Mouse (Mus musculus) layer of hippocampus, adult 11-12 months (tissue): ENCODE data around the gene Nos2.
"Not testable (repeated sequence)": the region's sequence is repeated elsewhere in the genome, so short reads cannot be mapped to it uniquely, and the experiment has no call there.

Experiments used
- DNase-seq: peaks from one replicate; pipeline ENCODE4 v3.0.0; 2022; ENCODE audit warnings: low spot score

The Nos2 gene

DNA sequence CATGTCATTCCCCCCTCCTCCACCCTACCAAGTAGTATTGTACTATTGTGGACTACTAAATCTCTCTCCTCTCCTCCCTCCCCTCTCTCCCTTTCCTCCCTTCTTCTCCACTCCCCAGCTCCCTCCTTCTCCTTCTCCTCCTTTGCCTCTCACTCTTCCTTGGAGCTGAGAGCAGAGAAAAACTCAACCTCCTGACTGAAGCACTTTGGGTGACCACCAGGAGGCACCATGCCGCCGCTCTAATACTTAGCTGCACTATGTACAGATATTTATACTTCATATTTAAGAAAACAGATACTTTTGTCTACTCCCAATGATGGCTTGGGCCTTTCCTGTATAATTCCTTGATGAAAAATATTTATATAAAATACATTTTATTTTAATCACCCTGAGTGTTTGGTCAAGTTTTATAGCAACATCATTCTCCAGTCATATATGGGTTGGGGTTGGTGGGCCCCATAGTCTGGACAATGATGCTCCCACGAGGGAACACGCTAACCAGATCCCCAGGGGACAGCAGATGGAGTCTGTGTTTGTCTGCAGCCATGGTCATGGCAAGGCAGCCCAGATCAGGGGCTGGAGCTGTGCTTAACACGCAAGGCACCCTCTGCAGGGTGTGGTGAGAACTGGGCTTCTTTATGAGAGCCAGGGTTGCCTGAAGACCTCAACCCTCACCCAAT is 39.4 kb downstream of the Nos2 start:
- DNase-seq = no peak

DNA sequence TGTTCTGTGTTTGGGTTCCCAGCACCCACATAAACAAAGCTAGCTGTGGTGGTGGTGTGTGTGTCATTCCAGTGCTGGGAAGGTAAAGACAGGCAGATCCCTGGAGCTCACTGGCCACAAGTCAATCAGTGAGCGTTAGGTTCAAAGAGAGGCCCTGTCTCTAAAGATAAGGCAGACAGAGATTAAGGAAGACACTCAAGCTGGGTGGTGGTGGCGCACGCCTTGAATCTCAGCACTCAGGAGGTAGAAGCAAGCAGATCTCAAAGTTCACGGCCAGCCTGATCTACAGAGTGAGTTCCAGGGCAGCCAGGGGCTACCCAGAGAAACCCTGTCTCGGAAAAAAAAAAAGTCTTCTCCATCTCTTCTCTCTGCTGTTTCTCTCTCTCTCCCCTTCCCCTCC is 40.6 kb downstream of the Nos2 start:
- no peak for DNase-seq

DNA sequence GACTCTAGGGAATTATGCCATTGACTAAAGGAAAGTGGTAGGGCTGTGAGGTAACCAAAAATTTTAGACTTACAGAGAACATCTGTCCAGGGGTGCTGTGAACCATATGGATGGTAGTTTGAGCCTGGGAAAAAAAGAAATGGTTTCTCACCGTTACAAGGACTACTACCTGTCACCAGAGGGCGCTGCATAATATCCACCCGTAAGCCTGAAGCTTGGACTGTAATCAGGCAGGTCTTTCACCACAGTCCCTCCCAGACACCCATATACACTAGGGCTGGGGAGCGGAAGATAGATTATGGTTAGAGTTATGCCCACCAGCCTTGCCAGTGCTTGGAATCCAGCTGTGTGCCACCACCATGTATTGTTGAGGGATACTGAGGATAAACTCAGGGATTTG is 46.8 kb downstream of the Nos2 start:
- DNase-seq = peak; percentile 45

DNA sequence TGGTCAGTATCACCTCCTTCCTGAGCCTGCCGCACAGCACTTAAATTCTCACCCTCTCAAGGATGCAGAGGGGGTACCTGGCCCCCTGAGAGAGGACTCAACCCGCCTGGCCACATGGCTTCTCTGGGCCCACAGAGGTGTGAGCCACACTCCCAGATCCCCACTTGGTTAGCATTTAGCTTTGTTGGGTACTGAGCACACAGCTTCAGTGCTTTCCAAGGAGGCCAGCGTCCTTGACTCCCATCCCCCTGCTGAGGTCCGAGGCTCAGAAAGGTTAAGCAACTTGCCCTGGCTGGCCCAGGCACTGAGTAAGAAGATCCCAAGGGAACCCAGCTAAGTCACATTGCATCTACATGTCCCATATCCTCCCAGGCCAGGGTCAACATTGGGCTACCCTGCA is 47.5 kb downstream of the Nos2 start:
- DNase-seq = no peak

DNA sequence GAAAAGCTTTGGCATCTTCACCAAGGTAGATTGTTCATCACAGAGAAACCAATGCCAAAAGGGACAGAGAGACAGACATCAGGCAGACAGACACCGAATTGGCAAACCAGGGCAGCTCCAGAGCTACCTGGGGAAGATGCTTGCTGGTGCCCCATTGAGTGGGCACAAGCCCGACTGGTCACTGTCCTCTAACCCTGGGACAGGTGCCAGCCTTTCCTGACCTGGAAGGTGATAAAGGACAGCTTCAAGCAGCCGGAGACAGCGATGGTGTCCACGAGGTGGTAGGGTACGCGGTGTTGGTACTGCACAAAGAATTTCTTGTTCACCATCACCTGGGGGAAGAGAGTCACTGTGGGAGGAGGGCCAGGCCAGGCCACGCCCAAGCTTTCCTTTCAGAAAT is 50.5 kb downstream of the Nos2 start:
- no peak for DNase-seq

DNA sequence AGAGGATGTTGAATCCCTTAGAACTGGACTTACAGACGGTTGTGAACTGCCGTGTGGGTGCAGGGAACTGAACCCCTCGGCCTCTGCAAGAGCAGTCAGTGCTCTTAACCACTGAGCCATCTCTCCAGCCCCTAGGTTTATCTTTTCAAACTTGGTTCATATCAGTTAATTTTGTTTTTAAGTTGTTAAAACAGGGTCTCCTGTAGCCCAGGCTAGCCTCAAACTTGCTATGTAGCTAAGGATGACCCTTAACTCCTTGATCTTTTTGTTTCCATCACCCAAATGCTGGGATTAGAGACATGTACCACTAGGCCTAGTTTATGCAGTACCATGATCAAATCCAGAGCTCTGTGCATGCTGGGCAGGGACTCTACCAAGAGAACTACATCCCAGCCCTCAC is 51.2 kb downstream of the Nos2 start:
- no peak for DNase-seq

DNA sequence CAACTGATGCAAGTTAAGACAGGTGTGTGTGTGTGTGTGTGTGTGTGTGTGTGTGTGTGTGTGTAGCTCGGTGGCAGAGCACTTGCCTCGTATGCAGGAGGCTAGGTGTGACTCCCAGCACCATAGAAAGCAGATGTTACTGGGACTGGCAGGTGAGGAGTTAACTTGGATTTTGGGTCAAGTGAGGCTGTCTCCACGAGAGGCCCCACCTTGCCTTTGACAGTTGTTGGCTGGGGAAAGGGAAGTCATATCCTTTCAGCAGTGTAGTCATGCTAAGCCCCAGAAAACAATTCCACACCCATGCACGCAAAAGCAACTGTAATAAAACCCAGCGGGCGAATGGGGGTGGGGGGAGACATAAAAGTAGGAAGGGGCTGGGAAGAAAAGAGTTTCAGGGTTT is 51.7 kb downstream of the Nos2 start:
- DNase-seq = no peak

DNA sequence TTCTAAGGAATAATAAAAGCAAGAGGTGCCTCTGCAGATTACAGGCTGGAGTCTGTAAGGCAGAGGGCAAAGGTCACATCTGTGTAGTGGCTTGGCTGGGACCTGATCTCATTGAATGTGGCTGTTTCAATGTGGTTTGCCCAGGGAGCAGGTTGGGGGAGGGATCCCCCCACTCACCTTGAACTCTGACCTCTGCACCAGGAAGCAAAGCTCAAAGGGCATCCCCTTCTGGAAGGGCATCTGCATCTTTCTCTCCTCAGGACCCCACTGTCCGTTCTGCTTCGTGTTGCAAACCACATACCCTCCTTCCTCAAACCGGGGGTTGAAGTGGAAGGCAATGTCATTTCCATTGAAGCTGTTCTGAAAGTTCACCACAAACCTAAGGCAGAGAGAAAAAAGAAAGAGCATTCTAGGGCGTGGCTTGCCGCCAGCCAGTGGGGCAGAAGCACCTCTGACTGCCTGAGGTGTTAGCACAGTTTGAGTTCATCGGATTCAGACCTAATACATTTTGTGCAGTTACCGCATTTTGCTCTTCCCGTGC is 52.3 kb downstream of the Nos2 start:
- no peak for DNase-seq

DNA sequence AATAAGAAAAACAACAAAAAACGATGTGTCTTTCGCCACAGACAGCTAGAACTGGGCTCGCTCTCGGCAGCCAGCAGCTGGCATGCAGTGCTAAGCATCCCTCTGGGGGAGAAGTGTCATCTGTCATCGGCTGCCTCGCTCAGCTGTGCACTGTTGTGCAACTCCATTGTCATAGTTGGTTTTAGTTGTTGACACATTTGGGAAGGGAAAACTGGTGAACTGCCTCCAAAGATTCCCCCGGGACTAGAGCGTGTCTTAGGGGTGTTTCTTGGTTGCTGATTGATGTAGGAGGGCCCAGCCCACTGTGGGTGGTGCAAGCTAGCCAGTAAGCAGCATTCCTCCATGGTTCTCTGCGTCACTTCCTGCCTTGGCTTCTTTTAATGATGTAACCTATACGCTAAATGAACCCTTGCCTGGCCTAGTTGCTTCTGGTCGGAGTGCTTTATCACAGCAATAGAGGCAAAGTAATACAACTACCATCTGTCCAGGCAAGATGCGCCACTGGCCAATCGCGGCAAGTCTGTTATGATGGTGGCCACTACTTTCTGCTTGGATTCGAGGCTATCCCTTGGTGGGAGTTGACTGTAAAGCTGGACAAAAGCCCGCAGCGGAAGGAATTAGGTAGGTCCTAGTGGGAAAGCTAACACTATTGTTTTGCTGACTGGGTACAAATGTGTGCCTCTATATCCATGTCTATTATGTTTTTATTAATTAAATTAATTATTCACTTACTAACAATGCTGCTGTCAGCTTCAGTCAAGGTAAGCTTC is 53.0 kb downstream of the Nos2 start:
- peak; percentile 47 for DNase-seq

DNA sequence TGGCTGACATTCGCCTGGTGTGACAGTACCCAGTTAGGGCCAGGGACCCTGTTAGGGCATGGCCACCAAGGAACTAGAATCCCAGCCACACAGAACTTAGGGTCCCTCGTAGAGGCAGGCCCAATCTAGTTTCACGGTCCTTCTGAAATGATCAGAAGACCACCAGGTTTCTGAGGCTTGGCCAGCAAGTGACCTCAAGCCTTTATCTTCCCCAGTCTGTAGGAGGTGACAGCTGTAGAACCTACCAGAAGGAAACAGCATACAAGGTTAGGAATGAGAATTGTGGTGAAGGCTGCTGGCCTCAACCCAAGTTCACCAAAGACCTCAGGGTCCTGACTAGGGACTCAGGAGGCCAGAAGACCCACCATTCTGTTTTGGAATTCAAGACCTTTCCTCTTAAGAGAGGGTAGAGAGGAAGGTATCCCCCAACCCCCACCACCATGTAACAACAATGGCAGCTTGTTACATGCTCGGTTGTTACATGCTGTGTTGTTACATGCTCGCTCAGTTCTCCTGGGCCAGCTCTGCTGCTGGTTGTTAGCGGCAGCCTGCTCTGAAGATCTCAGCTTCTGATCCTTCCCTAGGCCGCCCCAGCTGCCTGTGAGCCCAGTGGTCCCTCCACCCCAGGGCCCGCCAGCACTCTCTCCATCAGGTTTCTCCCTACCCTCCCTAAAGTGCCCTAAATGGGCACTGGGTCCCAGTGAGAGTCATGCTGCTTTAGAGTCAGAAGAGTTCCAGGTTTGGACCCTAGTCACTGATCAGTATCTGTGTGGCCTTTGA is 56.3 kb downstream of the Nos2 start:
- no peak for DNase-seq

DNA sequence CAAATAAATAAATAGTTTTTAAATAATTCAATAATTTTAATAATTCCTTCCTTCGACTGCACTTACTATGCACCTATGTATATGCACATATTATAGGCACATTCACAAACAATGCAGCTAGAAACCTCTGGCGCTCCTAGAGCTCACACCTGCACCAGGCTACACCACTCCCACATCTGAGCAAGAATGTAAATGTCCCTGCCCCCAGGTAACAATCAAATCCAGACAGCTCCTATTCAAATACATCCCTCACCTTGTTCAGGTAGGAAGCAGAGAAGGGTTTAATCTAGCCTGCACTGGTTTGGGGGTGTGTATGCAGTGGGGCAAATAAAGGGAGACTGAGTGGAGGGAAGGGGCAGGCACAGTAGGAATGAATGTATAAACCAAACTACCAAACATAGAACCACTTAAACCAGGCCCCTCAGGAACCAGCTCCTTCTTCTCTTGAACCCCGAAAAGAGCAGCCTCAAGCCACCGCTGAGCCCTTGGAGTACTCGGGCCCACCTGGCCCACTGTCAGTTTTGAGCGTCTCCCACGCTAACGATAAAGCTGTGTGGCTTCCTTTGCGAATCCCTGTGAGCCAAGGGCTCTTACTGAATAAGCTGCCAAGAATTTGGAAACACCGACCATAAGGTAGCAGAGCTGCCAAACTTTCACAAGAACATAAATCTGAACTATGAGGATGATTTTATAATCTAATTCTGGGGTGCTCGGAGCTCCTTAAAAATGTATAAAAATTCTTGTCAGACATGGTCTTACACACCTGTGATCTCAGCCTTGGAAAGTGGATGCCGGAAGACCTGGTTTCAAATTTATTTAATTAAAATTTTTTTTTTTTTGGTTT is 57.8 kb downstream of the Nos2 start:
- no peak for DNase-seq

DNA sequence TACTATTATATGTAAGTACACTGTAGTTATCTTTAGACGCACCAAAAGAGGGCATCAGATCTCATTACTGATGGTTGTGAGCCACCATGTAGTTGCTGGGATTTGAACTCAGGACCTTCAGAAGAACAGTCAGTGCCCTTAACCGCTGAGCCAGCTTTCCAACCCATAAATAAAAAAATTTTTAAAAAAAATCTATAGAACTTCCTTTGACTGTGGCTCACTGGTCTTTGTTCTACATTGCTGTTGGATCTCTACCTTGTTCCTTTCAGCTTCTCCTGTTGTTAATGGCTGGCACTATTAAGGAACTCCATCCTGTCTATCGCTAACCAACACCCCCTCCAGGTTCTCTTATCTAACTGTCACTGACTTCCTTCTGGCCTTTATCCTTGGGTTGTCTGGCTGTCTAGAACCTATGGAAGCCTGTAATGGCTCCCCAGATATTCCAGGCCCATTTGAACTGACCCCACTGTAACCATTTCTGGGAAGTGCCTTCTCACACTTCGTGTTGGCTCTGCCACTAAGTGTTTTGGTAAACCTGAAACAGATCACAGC is 59.6 kb downstream of the Nos2 start:
- no peak for DNase-seq

DNA sequence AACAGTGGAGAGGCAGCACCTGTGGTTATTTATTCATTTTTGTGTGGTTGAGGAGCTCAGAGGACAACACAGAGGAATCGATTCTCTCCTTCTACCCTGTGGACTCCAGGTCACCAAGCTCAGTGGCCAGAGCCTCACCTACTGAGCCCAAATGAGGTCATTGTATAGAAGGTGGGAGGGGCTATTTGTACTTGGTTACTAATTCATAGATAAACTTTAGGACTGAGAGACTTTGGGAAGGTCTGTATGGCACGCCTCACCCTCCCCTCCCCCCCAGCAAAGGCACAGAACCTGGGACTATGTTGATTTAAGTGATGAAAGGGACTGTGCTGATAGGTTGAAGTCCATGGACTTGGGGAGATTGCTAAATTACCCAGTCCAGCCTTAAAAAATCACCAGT is 61.5 kb downstream of the Nos2 start:
- no peak for DNase-seq

DNA sequence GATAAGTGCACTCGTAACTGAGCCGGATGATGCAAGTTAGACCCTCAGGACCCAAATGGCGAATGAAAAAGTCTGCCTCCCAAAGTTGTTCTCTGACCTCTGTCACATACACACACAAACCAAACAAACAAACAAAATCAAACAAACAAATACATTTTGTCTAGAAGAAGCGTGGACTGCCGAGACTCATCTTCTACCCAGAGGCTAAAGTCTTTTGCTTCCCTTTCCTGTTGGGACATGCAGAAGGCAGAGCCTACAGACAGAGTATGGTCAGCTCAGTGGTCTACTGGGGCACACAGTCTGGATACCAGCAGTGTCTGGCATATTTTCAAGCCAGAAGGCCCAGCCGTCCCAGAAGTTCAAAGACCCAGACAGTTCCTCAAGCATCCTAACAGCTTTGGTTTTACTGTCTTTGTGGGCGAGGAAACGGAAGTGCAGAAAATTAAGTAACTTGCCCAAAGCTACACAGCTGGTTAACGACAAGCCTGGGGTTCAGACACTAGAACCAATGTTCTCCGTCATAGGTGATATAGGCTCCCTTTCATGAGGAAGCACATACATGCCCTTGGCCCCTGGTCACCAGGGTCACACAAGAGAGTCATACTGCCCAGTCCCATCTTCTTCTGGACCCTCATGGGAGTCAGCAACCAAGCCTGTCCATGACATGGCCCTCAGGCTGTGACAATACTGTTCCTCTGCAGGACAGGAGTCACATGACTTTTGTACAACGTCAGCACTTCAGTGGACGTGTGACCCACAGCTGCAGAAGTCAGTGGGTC is 62.1 kb downstream of the Nos2 start:
- DNase-seq = no peak

DNA sequence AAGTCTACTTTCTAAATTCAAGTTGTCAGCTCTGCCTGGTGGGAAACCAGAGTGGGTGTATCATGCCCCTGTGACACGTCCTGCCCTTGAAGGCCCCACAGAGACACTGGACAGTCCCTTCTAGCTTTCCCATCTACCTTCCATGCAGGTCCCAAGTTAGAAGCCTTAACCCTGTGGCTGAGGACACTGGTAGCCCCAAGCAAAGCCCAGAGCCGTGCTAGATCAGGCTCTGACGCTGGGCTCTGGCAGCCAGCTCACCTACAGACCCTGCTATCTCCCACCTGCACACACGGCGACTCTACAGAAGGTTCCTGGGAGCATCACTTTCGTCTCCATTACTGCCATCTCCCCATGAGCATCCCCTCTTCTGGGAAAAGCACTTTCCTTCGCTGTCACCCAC is 63.0 kb downstream of the Nos2 start:
- no peak for DNase-seq

DNA sequence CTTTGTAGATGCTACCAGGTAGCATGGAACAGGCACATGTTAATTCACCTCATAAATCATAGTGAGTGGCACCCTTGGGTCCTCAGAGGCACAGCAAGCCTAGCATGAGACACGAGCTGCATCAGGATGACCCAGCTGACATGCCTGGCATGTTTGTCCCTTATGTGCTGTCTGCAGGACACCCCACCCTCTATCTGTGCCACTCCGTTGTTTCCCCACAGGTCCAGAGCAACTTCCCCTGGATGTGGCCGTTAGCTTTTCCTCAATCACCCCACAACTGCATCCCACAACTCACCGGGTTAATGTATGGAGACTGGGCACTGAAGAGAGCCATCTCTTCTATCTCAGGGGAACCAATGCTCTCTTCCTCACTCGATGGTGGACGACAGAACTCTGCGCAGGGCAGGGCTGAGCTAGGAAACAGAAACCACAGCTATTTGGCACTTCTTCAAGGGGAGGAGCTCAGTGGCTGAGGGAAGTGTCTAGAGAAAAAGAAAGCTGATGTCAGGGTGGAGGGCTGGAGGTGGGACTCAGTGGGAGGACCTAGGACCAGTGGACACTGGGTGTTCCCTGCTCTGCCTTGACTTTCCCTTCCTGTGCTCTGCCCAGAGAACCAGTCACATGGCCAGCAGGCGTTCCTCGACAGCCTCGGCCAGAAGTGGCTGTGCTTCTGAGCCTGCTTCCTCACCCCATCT is 64.0 kb downstream of the Nos2 start, which contains the start of gene Lgals9:
Lgals9 (minus strand) TSS at position 464 of the 695 bp plus-strand sequence.
- peak; percentile 55 for DNase-seq

DNA sequence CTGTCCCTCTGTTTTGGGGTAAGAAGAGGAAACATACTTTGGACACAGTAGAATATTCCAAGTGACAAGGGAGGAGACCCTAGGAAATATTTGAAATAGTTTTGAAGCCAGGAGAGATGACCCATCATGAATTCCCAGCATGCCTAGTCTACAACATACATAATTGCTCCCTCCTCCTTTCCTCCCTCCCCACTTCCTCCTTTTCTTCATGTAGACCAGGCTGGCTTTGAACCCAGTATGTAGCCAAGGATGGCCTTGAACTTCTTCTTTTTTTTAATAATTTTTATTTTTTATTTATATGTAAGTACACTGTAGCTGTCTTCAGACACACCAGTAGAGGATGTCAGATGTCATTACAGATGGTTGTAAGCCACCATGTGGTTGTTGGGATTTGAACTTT is 64.9 kb downstream of the Nos2 start:
- no peak for DNase-seq

DNA sequence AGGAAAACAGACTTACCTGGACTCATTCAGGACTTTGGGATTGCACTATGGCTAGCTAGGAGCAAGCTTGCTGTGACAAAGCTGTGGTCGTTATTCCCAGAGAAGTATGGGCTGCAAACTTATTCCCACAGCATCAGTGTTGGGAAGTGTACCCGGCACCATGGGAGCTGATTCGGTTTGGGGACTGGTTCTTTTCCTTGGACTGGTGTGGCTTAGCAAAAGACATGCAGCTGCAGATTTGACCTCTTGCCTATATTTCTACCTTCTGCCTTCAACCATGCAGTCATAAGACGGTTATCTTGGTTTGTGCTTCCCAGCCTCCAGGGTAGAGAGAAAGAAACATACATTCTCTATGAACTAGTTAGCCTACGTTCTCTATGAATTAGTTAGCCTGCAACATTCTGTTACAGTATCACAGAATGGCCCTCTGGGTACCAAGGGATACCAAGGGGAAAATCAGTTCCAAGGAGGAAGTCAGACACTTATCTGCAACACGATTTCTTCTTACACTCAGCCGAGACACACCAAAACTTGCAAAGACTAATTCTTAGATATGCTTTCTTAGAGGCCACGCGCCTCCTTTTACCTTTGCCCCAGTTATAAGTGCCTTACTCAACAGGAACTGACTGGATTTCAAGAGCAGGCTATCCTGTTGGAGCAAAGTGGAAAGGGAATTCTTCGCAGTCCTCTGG is 65.9 kb downstream of the Nos2 start:
- no peak for DNase-seq

DNA sequence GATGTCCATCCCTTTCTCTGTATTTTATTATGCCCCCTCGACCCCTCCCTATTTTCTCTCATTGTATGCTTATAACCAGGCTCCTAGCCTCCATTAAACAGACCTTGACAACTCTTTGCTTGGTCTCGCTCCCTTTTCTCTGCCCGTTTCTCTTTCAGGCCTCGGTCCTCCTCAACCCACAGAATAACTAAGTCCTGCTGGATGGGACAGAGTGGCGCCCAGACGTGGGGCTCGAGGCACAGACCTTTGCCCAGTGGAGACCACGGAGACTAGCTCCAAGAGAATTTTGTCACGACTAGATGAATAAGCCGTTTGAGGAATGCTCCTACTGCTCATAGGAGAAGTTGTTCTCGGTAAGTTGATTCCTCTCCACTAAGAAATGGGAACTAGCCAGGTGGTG is 68.6 kb downstream of the Nos2 start:
- DNase-seq = not testable (repeated sequence)
